Mouse (Mus musculus): ENCODE results near the gene Vmn1r117.
"Not testable (repeated sequence)": the region's sequence is repeated elsewhere in the genome, so short reads cannot be mapped to it uniquely, and the experiment has no call there.

Gene Vmn1r117

DNA sequence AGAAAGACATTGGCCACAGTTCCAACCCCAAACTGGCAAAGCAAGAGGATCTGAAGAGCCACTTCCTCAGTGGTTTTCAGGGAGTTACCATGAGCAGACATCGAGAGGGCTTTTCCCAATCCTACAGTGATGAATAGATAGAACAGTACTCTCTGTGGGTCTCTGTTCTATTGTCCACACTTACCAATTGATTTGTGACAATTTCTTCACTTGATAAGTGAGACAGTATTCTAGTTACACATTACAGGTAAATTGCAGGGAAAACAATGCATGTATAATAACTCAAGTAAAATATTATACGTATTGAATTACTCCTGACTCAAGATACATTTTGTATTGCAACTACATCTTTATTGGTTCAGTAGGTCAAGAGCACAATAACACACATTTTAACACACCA, at the start of gene Vmn1r117:
Gene Vmn1r117, minus strand, starts transcription at position 101 of the 400 bp plus-strand sequence.
- in situ Hi-C loops (cut with MboI; ENCODE audit: low sequenced_read_pairs), result not testable (repeated sequence)

GRCm38 (mm10) chr7:20912247-20912646, 28.3 kb upstream of the Vmn1r117 start, which contains the start of gene Vmn1r118:
Gene Vmn1r118, minus strand, starts transcription at chr7:20912347.
- in situ Hi-C loops (cut with MboI; ENCODE audit: low sequenced_read_pairs), result not testable (repeated sequence)

DNA sequence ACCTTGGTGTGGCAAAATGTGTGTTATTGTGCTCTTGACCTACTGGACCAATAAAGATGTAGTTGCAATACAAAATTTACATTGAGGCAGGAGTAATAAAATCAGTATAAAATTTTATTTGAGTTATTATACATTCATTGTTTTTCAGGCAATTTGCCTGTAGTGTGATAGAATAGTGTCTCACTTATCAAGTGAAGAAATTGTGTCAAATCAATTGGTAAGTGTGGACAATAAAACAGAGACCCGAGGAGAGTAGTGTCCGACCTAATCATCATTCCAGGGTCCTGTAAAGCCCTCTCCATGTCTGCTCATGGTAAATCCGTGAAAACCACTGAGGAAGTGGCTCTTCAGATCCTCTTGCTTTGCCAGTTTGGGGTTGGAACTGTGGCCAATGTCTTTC, 12.0 kb downstream of the Vmn1r117 start, which contains the start of gene Vmn1r116:
Gene Vmn1r116, plus strand, starts transcription at position 301 of the 400 bp plus-strand sequence.
- in situ Hi-C loops (cut with MboI; ENCODE audit: low sequenced_read_pairs), result not testable (repeated sequence)

- in situ Hi-C loops (cut with MboI; ENCODE audit: low sequenced_read_pairs), result not testable (repeated sequence)
Observed at GRCm38 (mm10) chr7:20844885-20845284, 39.0 kb downstream of the Vmn1r117 start, which contains the start of gene Vmn1r115. Gene Vmn1r115, minus strand, starts transcription at chr7:20844985.

Measured in CH12F3 (cell line).